Mouse (Mus musculus): ENCODE results near the gene Them7.
A peak's percentile ranks its signal among the peaks of the same experiment; 100 is the strongest.

The Them7 gene

GRCm38 (mm10) chr2:105224134-105224986 is at the start of gene Them7:
Them7 (plus strand) TSS chr2:105224320.
- DNase-seq (ENCODE audit: low read depth, low spot score): no peak

GRCm38 (mm10) chr2:105178871-105179270 is 45.2 kb upstream of the Them7 start:
- no peak for DNase-seq (ENCODE audit: low read depth, low spot score)

- DNase-seq (ENCODE audit: low read depth, low spot score): no peak
Measured at GRCm38 (mm10) chr2:105182501-105182900, 41.6 kb upstream of the Them7 start.

- DNase-seq (ENCODE audit: low read depth, low spot score): no peak
Measured at GRCm38 (mm10) chr2:105185140-105185539, 39.0 kb upstream of the Them7 start.

- DNase-seq (ENCODE audit: low read depth, low spot score): no peak
Measured at GRCm38 (mm10) chr2:105185768-105186529, 38.2 kb upstream of the Them7 start.

- no peak for DNase-seq (ENCODE audit: low read depth, low spot score)
Measured at GRCm38 (mm10) chr2:105186591-105186990, 37.5 kb upstream of the Them7 start.

- peak; percentile 6 for DNase-seq (ENCODE audit: low read depth, low spot score)
Measured at GRCm38 (mm10) chr2:105188182-105188581, 35.9 kb upstream of the Them7 start.

- DNase-seq (ENCODE audit: low read depth, low spot score): peak; percentile 14
Measured at GRCm38 (mm10) chr2:105189352-105189751, 34.8 kb upstream of the Them7 start.

GRCm38 (mm10) chr2:105200152-105200551 is 24.0 kb upstream of the Them7 start:
- no peak for DNase-seq (ENCODE audit: low read depth, low spot score)

GRCm38 (mm10) chr2:105206563-105207174 is 17.5 kb upstream of the Them7 start:
- no peak for DNase-seq (ENCODE audit: low read depth, low spot score)

- DNase-seq (ENCODE audit: low read depth, low spot score): no peak
Measured at GRCm38 (mm10) chr2:105212839-105213238, 11.3 kb upstream of the Them7 start.

- DNase-seq (ENCODE audit: low read depth, low spot score): no peak
Measured at GRCm38 (mm10) chr2:105215914-105216313, 8.2 kb upstream of the Them7 start.

GRCm38 (mm10) chr2:105219229-105219628 is 4.9 kb upstream of the Them7 start:
- no peak for DNase-seq (ENCODE audit: low read depth, low spot score)

- DNase-seq (ENCODE audit: low read depth, low spot score): no peak
Measured at GRCm38 (mm10) chr2:105219664-105220063, 4.5 kb upstream of the Them7 start.

- DNase-seq (ENCODE audit: low read depth, low spot score): peak; percentile 17
Measured at GRCm38 (mm10) chr2:105220738-105221303, 3.3 kb upstream of the Them7 start.

- DNase-seq (ENCODE audit: low read depth, low spot score): no peak
Measured at GRCm38 (mm10) chr2:105223606-105224005, 514 bp upstream of the Them7 start.

GRCm38 (mm10) chr2:105224987-105225375 is 861 bp downstream of the Them7 start:
- DNase-seq (ENCODE audit: low read depth, low spot score): no peak

GRCm38 (mm10) chr2:105226297-105226958 is 2.3 kb downstream of the Them7 start:
- DNase-seq (ENCODE audit: low read depth, low spot score): no peak

GRCm38 (mm10) chr2:105228416-105228815 is 4.3 kb downstream of the Them7 start:
- DNase-seq (ENCODE audit: low read depth, low spot score): no peak

GRCm38 (mm10) chr2:105230333-105230732 is 6.2 kb downstream of the Them7 start:
- peak; percentile 79 for DNase-seq (ENCODE audit: low read depth, low spot score)

- no peak for DNase-seq (ENCODE audit: low read depth, low spot score)
Measured at GRCm38 (mm10) chr2:105232386-105232785, 8.3 kb downstream of the Them7 start.

Data from brain, adult 2 months (tissue).